Mouse (Mus musculus): ENCODE measurements around the gene 1700025G04Rik. TPM values are rescaled to one million over a fixed set of nuclear protein-coding genes. Genes with fewer than 3 reads are reported as not detected.

The 1700025G04Rik gene
- total and polyA plus RNA-seq, 3 experiments, result 1.5 to 19.5 (median 12.8) TPM

- dilution Hi-C loops (cut with MboI; ENCODE audit: extremely low pct_ligation_motif_present, extremely low pct_unique_long_range_greater_than_20kb, low sequenced_read_pairs), result no loop called here
These were observed 42.5 kb downstream of the 1700025G04Rik start for GRCm38 (mm10) chr1:152047416-152047815.

GRCm38 (mm10) chr1:152043453-152043852, 46.5 kb downstream of the 1700025G04Rik start:
- TF ChIP-seq E2F4 (IDR thresholded peaks at IDR 0.05; ENCODE audit: insufficient replicate concordance, low read depth, low read length) (no peak), JUND (conservative IDR thresholded peaks at IDR 0.05; ENCODE audit: low read depth, low read length) (no peak), KAT2A (IDR thresholded peaks at IDR 0.05; ENCODE audit: insufficient replicate concordance, low read length) (no peak), ELF1 (IDR thresholded peaks at IDR 0.05; ENCODE audit: low read depth, low read length) (no peak), USF1 (IDR thresholded peaks at IDR 0.05; ENCODE audit: low read depth, low read length) (no peak), ZNF384 (IDR thresholded peaks at IDR 0.05; ENCODE audit: low read depth, low read length) (no peak), CTCF (conservative IDR thresholded peaks at IDR 0.05 in 1 of 2, IDR thresholded peaks at IDR 0.05 in 1 of 2; ENCODE audit: low read depth in 2 of 2, low read length in 2 of 2) (no peak), POLR2A (IDR thresholded peaks at IDR 0.05; ENCODE audit: low read depth, low read length) (no peak), TBP (conservative IDR thresholded peaks at IDR 0.05; ENCODE audit: low read depth, low read length) (no peak), MAX (IDR thresholded peaks at IDR 0.05; ENCODE audit: low read length) (no peak), IRF4 (IDR thresholded peaks at IDR 0.05; ENCODE audit: low read depth, low read length) (no peak), MAZ (IDR thresholded peaks at IDR 0.05; ENCODE audit: low read depth, low read length) (no peak), ZC3H11A (IDR thresholded peaks at IDR 0.05; ENCODE audit: low read depth, low read length) (no peak)
- in situ Hi-C loops (cut with MboI; ENCODE audit: low pct_ligation_motif_present, low pct_unique_long_range_greater_than_20kb, low sequenced_read_pairs), result no loop called here

More at GRCm38 (mm10) chr1:152047416-152047815, 42.5 kb downstream of the 1700025G04Rik start:
- Histone ChIP-seq H3K27me3 (replicated peaks) (no peaks in the 10 kb centered on the region), H3K4me3 (replicated peaks in 1 of 3; ENCODE audit: low read depth in 2 of 3, low read length in 2 of 3, poor library complexity in 1 of 3) (no peak overlapping the region), H3K27ac (ENCODE audit: insufficient read depth, low read depth) (no peak overlapping the region), H3K4me1 (ENCODE audit: control insufficient read depth in 1 of 2, insufficient read depth in 2 of 2) (peaks cover 0 to 2% of the 10 kb centered on the region in 2 experiments; a peak in 2 of 4 replicates), H3K9ac (ENCODE audit: insufficient read depth, low read depth) (no peak overlapping the region), H3K36me3 (replicated peaks in 1 of 2; ENCODE audit: control insufficient read depth in 1 of 2, insufficient read depth in 1 of 2, low read length in 1 of 2) (peaks cover 0 to 6% of the 10 kb centered on the region in 2 experiments), H3K79me2 (replicated peaks; ENCODE audit: control insufficient read depth, extremely low read depth, insufficient read depth, poor library complexity, severe bottlenecking) (no peaks in the 10 kb centered on the region), H3K9me3 (replicated peaks; ENCODE audit: low read length) (no peaks in the 10 kb centered on the region), H3K4me2 (ENCODE audit: insufficient read depth, low read depth, poor library complexity, severe bottlenecking) (no peak overlapping the region)
- in situ Hi-C loops (cut with MboI; ENCODE audit: low pct_ligation_motif_present, low pct_unique_long_range_greater_than_20kb, low sequenced_read_pairs), result no loop called here
- no peak for DNase-seq (ENCODE audit: extremely low read depth)
- TF ChIP-seq MAZ (IDR thresholded peaks at IDR 0.05; ENCODE audit: low read depth, low read length) (no peak), MAFK (IDR thresholded peaks at IDR 0.05; ENCODE audit: insufficient replicate concordance, low read length) (no peak), USF2 (conservative IDR thresholded peaks at IDR 0.05; ENCODE audit: low read depth, low read length) (no peak), PAX5 (IDR thresholded peaks at IDR 0.05; ENCODE audit: low read length) (no peak), MXI1 (IDR thresholded peaks at IDR 0.05; ENCODE audit: low read depth, low read length) (no peak), POLR2A (IDR thresholded peaks at IDR 0.05; ENCODE audit: low read depth, low read length) (no peak), E2F4 (IDR thresholded peaks at IDR 0.05; ENCODE audit: insufficient replicate concordance, low read depth, low read length) (no peak), RAD21 (IDR thresholded peaks at IDR 0.05; ENCODE audit: low read depth, low read length) (no peak), IRF4 (IDR thresholded peaks at IDR 0.05; ENCODE audit: low read depth, low read length) (no peak), RCOR1 (conservative IDR thresholded peaks at IDR 0.05; ENCODE audit: low read depth, low read length) (no peak), MAX (IDR thresholded peaks at IDR 0.05; ENCODE audit: low read length) (no peak), CHD1 (IDR thresholded peaks at IDR 0.05; ENCODE audit: low read depth, low read length) (no peak), HCFC1 (IDR thresholded peaks at IDR 0.05; ENCODE audit: low read depth, low read length) (no peak), NELFE (IDR thresholded peaks at IDR 0.05; ENCODE audit: low read depth, low read length) (no peak), ZKSCAN1 (IDR thresholded peaks at IDR 0.05; ENCODE audit: borderline replicate concordance, low read depth, low read length) (no peak), GABPA (IDR thresholded peaks at IDR 0.05; ENCODE audit: insufficient replicate concordance, low read depth, low read length) (no peak), MYC (IDR thresholded peaks at IDR 0.05; ENCODE audit: low read depth, low read length) (no peak)

More at GRCm38 (mm10) chr1:152043453-152043852, 46.5 kb downstream of the 1700025G04Rik start:
- H3K27me3 ChIP-seq (replicated peaks), result no peaks in the 10 kb centered on the region
- H3K79me2 ChIP-seq (replicated peaks; ENCODE audit: control insufficient read depth, extremely low read depth, insufficient read depth, poor library complexity, severe bottlenecking), result no peaks in the 10 kb centered on the region
- H3K4me2 ChIP-seq (ENCODE audit: insufficient read depth, low read depth, poor library complexity, severe bottlenecking), result no peak overlapping the region
- peaks cover 0 to 14% of the 10 kb centered on the region in 2 experiments; a peak in 2 of 4 replicates for H3K4me1 ChIP-seq (ENCODE audit: control insufficient read depth in 1 of 2, insufficient read depth in 2 of 2)
- H3K27ac ChIP-seq (ENCODE audit: insufficient read depth, low read depth), result no peak overlapping the region
- DNase-seq (ENCODE audit: extremely low read depth), result no peak
- no peak overlapping the region for H3K9ac ChIP-seq (ENCODE audit: insufficient read depth, low read depth)
- dilution Hi-C loops (cut with MboI; ENCODE audit: extremely low pct_ligation_motif_present, extremely low pct_unique_long_range_greater_than_20kb, low sequenced_read_pairs), result no loop called here
- H3K36me3 ChIP-seq (replicated peaks in 1 of 2; ENCODE audit: control insufficient read depth in 1 of 2, insufficient read depth in 1 of 2, low read length in 1 of 2), result peaks cover 0 to 4% of the 10 kb centered on the region in 2 experiments
- no peaks in the 10 kb centered on the region for H3K9me3 ChIP-seq (replicated peaks; ENCODE audit: low read length)
- H3K4me3 ChIP-seq (replicated peaks in 1 of 3; ENCODE audit: low read depth in 2 of 3, low read length in 2 of 3, poor library complexity in 1 of 3), result no peak overlapping the region
